Mouse (Mus musculus): ENCODE results near the gene Pus1. TPM values are rescaled to one million over a fixed set of nuclear protein-coding genes. Genes with fewer than 3 reads are reported as not detected.

The Pus1 gene
- polyA plus RNA-seq, 1 experiment = 15.9 TPM

- H3K4me1 ChIP-seq (ENCODE audit: control insufficient read depth, insufficient read depth, low read length) = no peaks in the 10 kb centered on the region
- peak; percentile 99 for DNase-seq
- TF ChIP-seq POLR2A (IDR thresholded peaks at IDR 0.05; ENCODE audit: borderline replicate concordance, extremely low read depth, low read depth, low read length) (peak; percentile 85), CTCF (IDR thresholded peaks at IDR 0.05; ENCODE audit: insufficient read depth, low read length) (peak; percentile 60)
- H3K4me3 ChIP-seq (replicated peaks; ENCODE audit: extremely low read depth, low read depth, low read length) = peak within 1 kb of the TSS; percentile 92
- WGBS = under 1% methylated on average over 83 of the region's 83 CpGs
Measured at GRCm38 (mm10) chr5:110770448-110771158, 9.9 kb downstream of the Pus1 start, which contains the start of gene Ep400. Gene Ep400 (minus strand): TSS chr5:110770717.

- TF ChIP-seq POLR2A (IDR thresholded peaks at IDR 0.05; ENCODE audit: borderline replicate concordance, extremely low read depth, low read depth, low read length) = no peak
- no peak for TF ChIP-seq CTCF (IDR thresholded peaks at IDR 0.05; ENCODE audit: insufficient read depth, low read length)
- H3K4me1 ChIP-seq (ENCODE audit: control insufficient read depth, insufficient read depth, low read length) = peaks cover 2% of the 10 kb centered on the region; the same call in 1 of the 2 replicates
- peak overlapping the region; percentile 92 for H3K4me3 ChIP-seq (replicated peaks; ENCODE audit: extremely low read depth, low read depth, low read length)
- no peak for DNase-seq
- WGBS = under 1% methylated on average over 58 of the region's 58 CpGs
Measured at GRCm38 (mm10) chr5:110770031-110770445, 10.4 kb downstream of the Pus1 start.

DNA sequence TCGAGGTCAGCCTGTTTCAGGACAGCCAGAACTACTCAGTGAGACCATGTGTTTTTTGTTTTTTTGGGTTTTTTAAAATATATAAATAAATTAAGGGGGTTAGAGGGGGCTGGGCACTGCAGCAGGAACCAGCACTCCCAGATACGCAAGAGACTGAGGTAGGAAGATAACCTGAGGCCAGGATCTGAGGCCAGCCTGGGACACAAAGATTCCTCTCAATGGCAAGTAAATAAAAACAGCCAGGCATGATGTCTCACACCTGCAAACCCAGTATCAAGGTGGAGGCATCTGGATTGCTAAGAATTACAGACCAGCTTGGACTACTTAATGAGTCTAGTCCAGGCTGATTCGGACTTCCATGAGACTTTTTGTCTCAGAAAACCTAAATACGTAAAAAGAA lies 11.2 kb downstream of the Pus1 start:
- WGBS = 41% methylated on average over 4 of the region's 4 CpGs
- no peak for TF ChIP-seq CTCF (IDR thresholded peaks at IDR 0.05; ENCODE audit: insufficient read depth, low read length)
- TF ChIP-seq POLR2A (IDR thresholded peaks at IDR 0.05; ENCODE audit: borderline replicate concordance, extremely low read depth, low read depth, low read length) = no peak
- peaks cover 2% of the 10 kb centered on the region; the same call in 1 of the 2 replicates for H3K4me1 ChIP-seq (ENCODE audit: control insufficient read depth, insufficient read depth, low read length)
- DNase-seq = no peak
- peak overlapping the region; percentile 92 for H3K4me3 ChIP-seq (replicated peaks; ENCODE audit: extremely low read depth, low read depth, low read length)

DNA sequence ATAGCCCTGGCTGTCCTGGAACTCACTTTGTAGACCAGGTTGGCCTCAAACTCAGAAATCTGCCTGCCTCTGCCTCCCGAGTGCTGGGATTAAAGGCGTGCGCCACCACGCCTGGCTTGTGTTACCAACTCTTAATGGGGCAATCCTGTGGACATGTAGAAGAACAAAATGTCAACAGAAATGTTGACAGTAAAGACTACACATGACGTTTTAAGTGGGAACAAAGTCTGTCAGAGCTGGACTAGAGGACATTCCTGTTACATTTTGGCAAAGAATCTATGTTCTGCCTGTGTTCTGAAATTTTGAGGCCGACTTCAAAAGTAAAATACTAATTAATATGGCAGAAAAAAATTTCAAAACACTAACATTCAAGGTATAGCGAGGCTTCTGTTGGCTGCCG lies 16.6 kb downstream of the Pus1 start:
- Histone ChIP-seq H3K4me3 (replicated peaks; ENCODE audit: extremely low read depth, low read depth, low read length) (no peak overlapping the region), H3K4me1 (ENCODE audit: control insufficient read depth, insufficient read depth, low read length) (peaks cover 2% of the 10 kb centered on the region; the same call in 1 of the 2 replicates)
- no peak for DNase-seq
- no peak for TF ChIP-seq CTCF (IDR thresholded peaks at IDR 0.05; ENCODE audit: insufficient read depth, low read length)
- TF ChIP-seq POLR2A (IDR thresholded peaks at IDR 0.05; ENCODE audit: borderline replicate concordance, extremely low read depth, low read depth, low read length) = no peak
- 90% methylated on average over 8 of the region's 8 CpGs for WGBS

DNA sequence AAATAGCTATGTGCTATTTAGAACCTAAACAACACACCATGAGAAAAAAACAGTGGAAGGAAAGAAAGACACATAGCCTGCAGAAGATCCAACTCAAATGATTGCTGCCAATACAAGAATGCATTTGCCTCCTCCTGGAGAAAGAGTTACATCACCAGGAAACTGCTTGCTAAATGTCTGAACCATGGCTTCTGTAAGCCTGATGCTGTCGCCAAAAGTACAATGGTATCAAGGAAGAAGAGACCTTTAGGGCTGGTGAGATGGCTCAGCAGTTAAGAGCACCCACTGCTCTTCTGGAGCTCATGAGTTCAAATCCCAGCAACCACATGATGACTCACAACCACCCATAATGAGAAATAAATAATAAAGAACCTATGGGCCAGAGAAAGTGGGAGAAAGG lies 35.4 kb downstream of the Pus1 start:
- Histone ChIP-seq H3K4me3 (replicated peaks; ENCODE audit: extremely low read depth, low read depth, low read length) (no peak overlapping the region), H3K4me1 (ENCODE audit: control insufficient read depth, insufficient read depth, low read length) (peaks cover 7% of the 10 kb centered on the region)
- DNase-seq = no peak
- WGBS = 35% methylated on average over 1 of the region's 1 CpGs
- TF ChIP-seq CTCF (IDR thresholded peaks at IDR 0.05; ENCODE audit: insufficient read depth, low read length) = no peak
- no peak for TF ChIP-seq POLR2A (IDR thresholded peaks at IDR 0.05; ENCODE audit: borderline replicate concordance, extremely low read depth, low read depth, low read length)

DNA sequence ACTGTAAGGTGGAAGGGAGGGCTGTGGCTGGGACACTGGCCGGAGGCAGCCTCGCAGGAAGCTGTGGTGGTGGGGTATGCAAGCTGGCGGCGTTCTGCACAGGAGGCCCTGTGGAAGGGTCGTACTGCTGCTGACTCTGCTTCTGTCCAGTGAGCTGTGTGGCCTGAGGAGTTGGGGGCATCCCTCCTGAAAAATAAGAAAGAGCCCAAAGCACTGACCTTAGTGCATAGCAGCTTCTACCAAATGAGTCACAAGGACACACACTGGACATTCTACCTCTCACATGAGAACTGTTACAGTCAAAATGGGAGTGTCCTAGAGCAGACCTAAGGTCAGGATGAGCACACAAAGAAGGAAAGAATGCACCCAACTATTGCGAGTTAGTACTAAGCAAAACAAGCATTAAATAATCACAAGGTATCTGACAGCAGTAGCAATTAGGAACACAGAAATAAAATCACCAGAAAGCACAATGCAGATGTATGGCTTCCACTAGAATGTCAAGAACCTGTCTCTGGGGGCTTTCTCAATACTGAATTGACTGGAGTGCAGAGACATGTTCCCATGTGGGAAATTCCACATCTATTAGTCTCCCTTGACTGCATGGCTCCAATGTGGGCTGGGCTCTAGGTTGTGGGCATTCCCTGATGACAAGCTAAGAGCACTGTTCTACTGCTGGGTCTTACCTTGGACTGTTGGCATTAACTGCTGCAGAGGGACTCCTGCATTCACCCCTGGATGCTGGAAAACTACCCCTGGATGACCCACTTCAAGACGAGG lies 40.8 kb downstream of the Pus1 start:
- 86% methylated on average over 7 of the region's 7 CpGs for WGBS
- no peak for TF ChIP-seq CTCF (IDR thresholded peaks at IDR 0.05; ENCODE audit: insufficient read depth, low read length)
- no peak for TF ChIP-seq POLR2A (IDR thresholded peaks at IDR 0.05; ENCODE audit: borderline replicate concordance, extremely low read depth, low read depth, low read length)
- H3K4me3 ChIP-seq (replicated peaks; ENCODE audit: extremely low read depth, low read depth, low read length) = no peak overlapping the region
- DNase-seq = no peak
- peaks cover 7% of the 10 kb centered on the region for H3K4me1 ChIP-seq (ENCODE audit: control insufficient read depth, insufficient read depth, low read length)

DNA sequence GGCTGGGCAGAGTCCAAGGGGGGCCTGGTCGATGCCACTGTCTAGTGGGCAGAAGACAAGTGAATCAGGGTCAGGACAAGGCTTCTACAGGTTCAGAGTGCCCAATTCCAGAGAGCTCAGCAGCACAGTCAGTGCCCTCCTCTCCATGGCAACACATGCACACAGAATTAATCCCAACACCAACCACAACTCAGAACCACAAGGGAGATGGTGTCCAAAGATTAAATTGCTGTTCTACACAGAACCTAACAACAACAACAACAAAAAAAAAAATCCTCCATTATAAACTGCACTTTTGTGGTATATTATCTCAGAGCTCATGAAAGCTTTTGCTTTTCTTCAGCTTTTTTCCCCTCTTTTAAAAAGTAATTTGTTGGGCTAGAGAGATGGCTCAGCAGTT lies 44.9 kb downstream of the Pus1 start:
- WGBS = 75% methylated on average over 1 of the region's 1 CpGs
- Histone ChIP-seq H3K4me1 (ENCODE audit: control insufficient read depth, insufficient read depth, low read length) (no peaks in the 10 kb centered on the region), H3K4me3 (replicated peaks; ENCODE audit: extremely low read depth, low read depth, low read length) (no peak overlapping the region)
- TF ChIP-seq POLR2A (IDR thresholded peaks at IDR 0.05; ENCODE audit: borderline replicate concordance, extremely low read depth, low read depth, low read length) = no peak
- TF ChIP-seq CTCF (IDR thresholded peaks at IDR 0.05; ENCODE audit: insufficient read depth, low read length) = no peak
- DNase-seq = no peak

GRCm38 (mm10) chr5:110733231-110733823 lies 47.1 kb downstream of the Pus1 start:
- Histone ChIP-seq H3K4me3 (replicated peaks; ENCODE audit: extremely low read depth, low read depth, low read length) (no peak overlapping the region), H3K4me1 (ENCODE audit: control insufficient read depth, insufficient read depth, low read length) (no peaks in the 10 kb centered on the region; the same call in 1 of the 2 replicates)
- DNase-seq = no peak
- TF ChIP-seq CTCF (IDR thresholded peaks at IDR 0.05; ENCODE audit: insufficient read depth, low read length) (no peak), POLR2A (IDR thresholded peaks at IDR 0.05; ENCODE audit: borderline replicate concordance, extremely low read depth, low read depth, low read length) (no peak)
- WGBS = 91% methylated on average over 4 of the region's 4 CpGs

GRCm38 (mm10) chr5:110731227-110731626 lies 49.2 kb downstream of the Pus1 start:
- 96% methylated on average over 2 of the region's 2 CpGs for WGBS
- DNase-seq = no peak

More at GRCm38 (mm10) chr5:110731227-110731626, 49.2 kb downstream of the Pus1 start:
- no peak for TF ChIP-seq CTCF (IDR thresholded peaks at IDR 0.05; ENCODE audit: insufficient read depth, low read length)
- no peak for TF ChIP-seq POLR2A (IDR thresholded peaks at IDR 0.05; ENCODE audit: borderline replicate concordance, extremely low read depth, low read depth, low read length)
- peaks cover 3% of the 10 kb centered on the region; the same call in 1 of the 2 replicates for H3K4me1 ChIP-seq (ENCODE audit: control insufficient read depth, insufficient read depth, low read length)
- no peak overlapping the region for H3K4me3 ChIP-seq (replicated peaks; ENCODE audit: extremely low read depth, low read depth, low read length)

All from lung, adult 2 months (tissue).